Mouse (Mus musculus) bone marrow, adult 2 months (tissue): ENCODE results near the gene Ehd4.

Source experiments
- CTCF ChIP-seq: fragments of 200-500 bp; IDR thresholded peaks from 2 replicates; pipeline ENCODE4 v1.5.1; 2011; ENCODE audit warnings: low read length, control low read depth; ENCODE audit not compliant: control insufficient read depth, insufficient read depth
- POLR2A ChIP-seq: fragments of 200-500 bp; IDR thresholded peaks from 2 replicates; pipeline ENCODE4 v1.6.1; 2011; ENCODE audit warnings: low read depth, mild to moderate bottlenecking, control low read depth, low read length, borderline replicate concordance; ENCODE audit not compliant: control insufficient read depth

DNA sequence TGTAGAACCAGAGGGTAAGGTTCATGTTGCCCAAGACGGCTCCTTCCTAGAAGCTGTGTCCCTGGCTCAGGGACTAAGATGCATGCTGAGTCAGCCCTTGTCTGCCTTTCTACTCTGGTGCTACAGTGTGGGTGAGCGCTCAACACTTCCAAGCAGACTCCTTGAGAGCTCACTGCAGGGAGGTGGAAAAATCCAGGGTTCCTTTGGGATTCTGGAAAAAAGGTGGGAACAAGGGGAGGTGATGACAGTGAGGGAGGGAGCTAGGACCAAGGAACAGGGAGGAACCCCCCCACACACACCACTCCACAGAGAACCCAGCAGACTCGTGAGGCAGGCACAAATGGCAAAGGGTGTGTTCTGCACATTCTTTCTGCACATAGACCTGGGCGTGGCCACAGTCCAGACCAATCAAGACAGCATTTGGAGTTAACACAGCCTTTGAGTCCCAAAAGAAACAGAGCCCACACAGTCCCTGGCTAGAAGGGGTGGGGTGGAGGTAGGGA, 110.3 kb downstream of the Ehd4 start:
- TF ChIP-seq CTCF = no peak
- TF ChIP-seq POLR2A = no peak
